Mouse (Mus musculus) limb, embryonic 14.5 days (tissue): ENCODE results near the gene Mrc2. TPM values are rescaled to one million over a fixed set of nuclear protein-coding genes. Genes with fewer than 3 reads are reported as not detected.
A peak's percentile ranks its signal among the peaks of the same experiment; 100 is the strongest.

Experiments used
- ATAC-seq: fragments of 200-750 bp; cut with Nextera tagmentation; 2 replicates; pipeline ENCODE4 v1.8.0; 2017; ENCODE audit warnings: low read depth, moderate number of reproducible peaks, moderate TSS enrichment; ENCODE audit not compliant: low FRiP score
- DNase-seq: peaks from one replicate; pipeline ENCODE4 v3.0.0-alpha.2; 2015; ENCODE audit warnings: low spot score
- H3K27ac ChIP-seq: fragments of 300-500 bp; sonication (generic); replicated peaks from 2 replicates; pipeline ENCODE4 v1.5.1; 2014; ENCODE audit warnings: low read depth, mild to moderate bottlenecking, low read length, moderate library complexity, mixed read lengths
- H3K27me3 ChIP-seq: fragments of 300-500 bp; sonication (generic); 2 replicates; pipeline ENCODE4 v1.6.1; 2014; ENCODE audit warnings: low read length, mixed read lengths; ENCODE audit not compliant: control insufficient read depth, insufficient read depth
- H3K36me3 ChIP-seq: fragments of 300-500 bp; sonication (generic); 2 replicates; pipeline ENCODE4 v1.6.1; 2014; ENCODE audit warnings: mild to moderate bottlenecking, low read length, moderate library complexity, mixed read lengths; ENCODE audit not compliant: control insufficient read depth, insufficient read depth
- H3K4me1 ChIP-seq: fragments of 300-500 bp; sonication (generic); 2 replicates; pipeline ENCODE4 v1.6.1; 2014; ENCODE audit warnings: antibody characterized with exemption, low read length, mixed read lengths; ENCODE audit not compliant: control insufficient read depth, insufficient read depth
- H3K4me2 ChIP-seq: fragments of 300-500 bp; sonication (generic); replicated peaks from 2 replicates; pipeline ENCODE4 v1.6.1; 2014; ENCODE audit warnings: low read depth, mild to moderate bottlenecking, low read length, moderate library complexity; ENCODE audit not compliant: severe bottlenecking
- H3K4me3 ChIP-seq: fragments of 300-500 bp; sonication (generic); replicated peaks from 2 replicates; pipeline ENCODE4 v1.5.1; 2014; ENCODE audit warnings: low read length
- H3K9ac ChIP-seq: fragments of 300-500 bp; sonication (generic); 2 replicates; pipeline ENCODE4 v1.6.1; 2014; ENCODE audit warnings: mild to moderate bottlenecking, low read depth, low read length, moderate library complexity; ENCODE audit not compliant: severe bottlenecking
- H3K9me3 ChIP-seq: fragments of 300-500 bp; sonication (generic); 2 replicates; pipeline ENCODE4 v1.6.1; 2016; ENCODE audit warnings: low read length; ENCODE audit not compliant: control insufficient read depth
- POLR2A ChIP-seq: fragments of 200-500 bp; IDR thresholded peaks from 2 replicates; pipeline ENCODE4 v1.8.0; 2012; ENCODE audit warnings: inconsistent platforms, mild to moderate bottlenecking, moderate library complexity, borderline replicate concordance; ENCODE audit not compliant: insufficient read depth, insufficient read length; ENCODE audit errors: extremely low read depth
- WGBS: fragments of 180-500 bp; shearing (Covaris S2); extraction: QIAGEN DNeasy Blood & Tissue Kit; methylation state at CpG from one replicate; pipeline ENCODE4 v1.1.7; 2014; 5-methylcytosine and 5-hydroxymethylcytosine counted together
- polyA plus RNA-seq, 2 experiments: library from polyadenylated mRNA; depleted of rRNA in 1 of 2; stranded (reverse) in 1 of 2; unstranded in 1 of 2; fragments of >200 nt; fragmentation: Nextera tagmentation in 1 of 2; extraction: Ambion mirVana in 1 of 2; gene quantifications; 2 replicates each; pipeline versions ENCODE4 v1.2.1 to v1.2.3; 2012 to 2014

Mrc2 gene
- polyA plus RNA-seq, 2 experiments = 26.4 to 98.5 TPM

DNA sequence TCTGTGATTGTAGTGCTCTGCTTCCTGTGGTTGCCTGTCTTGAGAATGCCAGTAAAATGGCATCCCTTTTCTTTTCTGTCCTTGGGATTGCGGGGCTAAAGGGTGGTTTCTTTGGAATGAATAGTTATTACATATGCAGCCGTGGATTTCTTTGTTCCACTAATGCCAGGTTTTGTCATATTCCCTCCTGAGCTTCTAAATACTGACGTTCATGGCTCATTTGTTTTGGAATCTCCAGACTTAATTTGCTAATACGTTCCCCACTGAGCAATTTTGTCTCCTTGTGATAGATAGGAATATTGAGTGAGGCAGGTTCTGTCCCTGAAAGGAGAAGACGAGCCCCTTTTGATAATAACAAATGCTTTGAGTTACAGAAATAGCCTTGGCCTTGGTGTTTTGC lies 31.3 kb upstream of the Mrc2 start:
- no peak for TF ChIP-seq POLR2A
- WGBS = 69% methylated on average over 5 of the region's 5 CpGs
- no peaks in the 10 kb centered on the region for H3K9me3 ChIP-seq
- no peak overlapping the region for H3K9ac ChIP-seq
- no peaks in the 10 kb centered on the region for H3K27me3 ChIP-seq
- H3K27ac ChIP-seq = no peak overlapping the region
- peaks cover 63% of the 10 kb centered on the region for H3K36me3 ChIP-seq
- ATAC-seq = no peak
- no peak overlapping the region for H3K4me3 ChIP-seq
- DNase-seq = no peak
- peaks cover 2% of the 10 kb centered on the region; the same call in 1 of the 2 replicates for H3K4me1 ChIP-seq
- H3K4me2 ChIP-seq = no peak overlapping the region

GRCm38 (mm10) chr11:105261601-105262351 lies 30.7 kb upstream of the Mrc2 start:
- Histone ChIP-seq H3K27me3 (no peaks in the 10 kb centered on the region), H3K4me1 (peaks cover 2% of the 10 kb centered on the region; the same call in 1 of the 2 replicates), H3K4me2 (no peak overlapping the region), H3K9ac (no peak overlapping the region), H3K4me3 (no peak overlapping the region), H3K36me3 (peaks cover 57% of the 10 kb centered on the region), H3K9me3 (no peaks in the 10 kb centered on the region), H3K27ac (peak overlapping the region; percentile 45)
- peak; percentile 86 for ATAC-seq
- no peak for TF ChIP-seq POLR2A
- DNase-seq = peak; percentile 82
- WGBS = 44% methylated on average over 4 of the region's 4 CpGs

DNA sequence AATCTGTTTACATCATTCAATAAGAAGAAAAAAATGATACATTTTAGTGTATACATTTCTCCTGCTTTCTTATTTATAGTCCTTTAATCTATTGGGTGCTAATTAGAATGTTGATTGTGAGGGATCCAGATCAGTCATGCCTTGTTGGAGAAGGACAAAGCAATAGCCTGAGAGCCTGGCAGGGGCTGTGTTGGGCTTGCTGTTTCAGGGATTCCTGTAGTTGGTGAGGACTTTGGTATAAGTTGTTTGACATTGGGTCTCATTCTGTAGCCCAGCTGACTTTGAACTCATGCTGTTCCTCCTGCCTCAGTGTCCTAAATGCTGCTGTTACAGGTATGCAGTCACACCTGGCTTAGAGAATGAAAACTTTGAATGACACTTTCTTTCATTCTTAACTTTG lies 27.9 kb upstream of the Mrc2 start:
- Histone ChIP-seq H3K27me3 (no peaks in the 10 kb centered on the region), H3K36me3 (peaks cover 53% of the 10 kb centered on the region), H3K4me3 (no peak overlapping the region), H3K9ac (no peak overlapping the region), H3K9me3 (no peaks in the 10 kb centered on the region), H3K4me2 (no peak overlapping the region), H3K4me1 (peaks cover 2% of the 10 kb centered on the region; the same call in 1 of the 2 replicates), H3K27ac (no peak overlapping the region)
- no peak for TF ChIP-seq POLR2A
- no peak for ATAC-seq
- DNase-seq = no peak

DNA sequence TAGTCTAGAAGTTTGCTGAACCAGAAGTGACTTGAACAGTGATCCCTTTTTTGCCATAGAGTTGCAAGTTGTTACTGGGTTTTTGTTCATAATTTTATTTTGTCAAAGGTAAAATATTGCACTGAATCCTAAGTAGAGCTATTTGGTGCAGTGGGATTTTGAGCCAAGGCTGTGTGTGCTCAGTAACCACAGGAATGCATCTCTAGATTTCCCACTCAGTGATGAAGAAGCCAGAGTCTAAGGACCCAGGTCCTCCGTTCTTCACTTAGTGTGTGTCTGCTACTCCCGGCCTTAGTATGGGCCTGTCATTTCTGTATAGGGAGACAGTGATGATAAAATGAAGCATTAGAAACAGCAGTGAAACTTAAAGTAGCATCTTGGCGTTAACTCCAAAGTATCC lies 27.5 kb upstream of the Mrc2 start:
- Histone ChIP-seq H3K9ac (no peak overlapping the region), H3K27me3 (no peaks in the 10 kb centered on the region), H3K4me3 (no peak overlapping the region), H3K36me3 (peaks cover 50% of the 10 kb centered on the region), H3K4me1 (peaks cover 2% of the 10 kb centered on the region; the same call in 1 of the 2 replicates), H3K4me2 (no peak overlapping the region), H3K27ac (no peak overlapping the region), H3K9me3 (no peaks in the 10 kb centered on the region)
- ATAC-seq (no peak), DNase-seq (no peak)
- 87% methylated on average over 3 of the region's 3 CpGs for WGBS
- TF ChIP-seq POLR2A = no peak

- TF ChIP-seq POLR2A = no peak
- H3K4me3 ChIP-seq = no peak overlapping the region
- WGBS = 12% methylated on average over 2 of the region's 2 CpGs
- H3K4me1 ChIP-seq = no peaks in the 10 kb centered on the region
- no peak overlapping the region for H3K4me2 ChIP-seq
- no peak overlapping the region for H3K27ac ChIP-seq
- ATAC-seq (peak; percentile 30; the same call in 1 of the 2 replicates), DNase-seq (peak; percentile 85)
- H3K27me3 ChIP-seq = no peaks in the 10 kb centered on the region
- H3K9ac ChIP-seq = no peak overlapping the region
- no peaks in the 10 kb centered on the region for H3K9me3 ChIP-seq
- peaks cover 47% of the 10 kb centered on the region for H3K36me3 ChIP-seq
Measured at GRCm38 (mm10) chr11:105270155-105270554, 22.3 kb upstream of the Mrc2 start.
